Mouse (Mus musculus): ENCODE results near the gene Camta1. TPM values are rescaled to one million over a fixed set of nuclear protein-coding genes. Genes with fewer than 3 reads are reported as not detected.

The Camta1 gene
- polyA plus RNA-seq, 1 experiment = 7.7 TPM

- Histone ChIP-seq H3K27me3 (replicated peaks; ENCODE audit: control insufficient read depth, insufficient read depth, low read length) (no peaks in the 10 kb centered on the region), H3K27ac (ENCODE audit: insufficient read depth, low read depth, low read length) (no peak overlapping the region), H3K4me1 (ENCODE audit: control insufficient read depth, insufficient read depth, low read length) (no peaks in the 10 kb centered on the region), H3K36me3 (ENCODE audit: control insufficient read depth, insufficient read depth, low read length) (no peaks in the 10 kb centered on the region), H3K4me3 (ENCODE audit: insufficient read depth, low read depth, low read length) (no peak overlapping the region)
- 39% methylated on average over 20 of the region's 20 CpGs for WGBS
- DNase-seq = no peak
- TF ChIP-seq CTCF (conservative IDR thresholded peaks at IDR 0.05; ENCODE audit: insufficient read depth, insufficient read length, low read depth, low read length) (no peak), POLR2A (IDR thresholded peaks at IDR 0.05; ENCODE audit: low read depth, low read length) (no peak)
Measured at GRCm38 (mm10) chr4:151741249-151742137, 120.2 kb downstream of the Camta1 start.

DNA sequence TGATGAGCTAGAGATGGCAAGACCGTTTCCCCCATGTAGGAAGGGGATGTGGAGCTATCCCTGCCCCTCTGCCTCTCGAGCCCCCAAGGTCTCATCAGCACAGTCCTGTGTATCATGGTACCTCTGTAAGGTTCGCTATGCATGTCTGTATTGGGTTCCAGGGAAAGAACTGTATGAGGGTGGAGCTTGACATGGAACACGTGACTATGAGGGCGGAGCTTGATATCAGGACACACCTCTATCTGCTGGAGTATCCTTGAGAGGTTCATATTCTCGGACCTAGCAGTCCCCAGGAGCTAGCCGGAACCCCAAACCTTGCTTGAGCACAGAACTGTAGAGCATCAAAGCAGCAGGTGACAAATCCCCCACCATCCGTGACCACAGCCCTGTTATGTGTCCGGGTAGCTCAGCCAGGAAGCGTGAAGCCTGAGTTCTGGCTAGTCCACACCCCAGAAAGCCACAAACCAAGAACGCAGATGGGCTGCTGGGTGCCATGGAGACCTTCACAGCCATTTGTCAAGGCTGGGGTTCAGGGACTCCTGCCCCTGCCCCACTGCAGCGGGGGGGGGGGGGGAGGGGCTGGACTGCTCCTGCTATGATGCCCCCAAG is 122.2 kb downstream of the Camta1 start:
- 74% methylated on average over 12 of the region's 12 CpGs for WGBS
- DNase-seq = no peak

GRCm38 (mm10) chr4:151738875-151739274 is 122.8 kb downstream of the Camta1 start:
- no peak for DNase-seq
- Histone ChIP-seq H3K4me1 (ENCODE audit: control insufficient read depth, insufficient read depth, low read length) (no peaks in the 10 kb centered on the region), H3K27ac (ENCODE audit: insufficient read depth, low read depth, low read length) (no peak overlapping the region), H3K27me3 (replicated peaks; ENCODE audit: control insufficient read depth, insufficient read depth, low read length) (no peaks in the 10 kb centered on the region), H3K4me3 (ENCODE audit: insufficient read depth, low read depth, low read length) (no peak overlapping the region), H3K36me3 (ENCODE audit: control insufficient read depth, insufficient read depth, low read length) (no peaks in the 10 kb centered on the region)
- TF ChIP-seq CTCF (conservative IDR thresholded peaks at IDR 0.05; ENCODE audit: insufficient read depth, insufficient read length, low read depth, low read length) (no peak), POLR2A (IDR thresholded peaks at IDR 0.05; ENCODE audit: low read depth, low read length) (no peak)
- WGBS = 62% methylated on average over 11 of the region's 11 CpGs

More for the DNA sequence above, 122.2 kb downstream of the Camta1 start:
- H3K4me3 ChIP-seq (ENCODE audit: insufficient read depth, low read depth, low read length) = no peak overlapping the region
- H3K36me3 ChIP-seq (ENCODE audit: control insufficient read depth, insufficient read depth, low read length) = no peaks in the 10 kb centered on the region
- no peaks in the 10 kb centered on the region for H3K27me3 ChIP-seq (replicated peaks; ENCODE audit: control insufficient read depth, insufficient read depth, low read length)
- TF ChIP-seq POLR2A (IDR thresholded peaks at IDR 0.05; ENCODE audit: low read depth, low read length) (no peak), CTCF (conservative IDR thresholded peaks at IDR 0.05; ENCODE audit: insufficient read depth, insufficient read length, low read depth, low read length) (no peak)
- no peak overlapping the region for H3K27ac ChIP-seq (ENCODE audit: insufficient read depth, low read depth, low read length)
- no peaks in the 10 kb centered on the region for H3K4me1 ChIP-seq (ENCODE audit: control insufficient read depth, insufficient read depth, low read length)

GRCm38 (mm10) chr4:151738280-151738679 is 123.4 kb downstream of the Camta1 start:
- no peaks in the 10 kb centered on the region for H3K36me3 ChIP-seq (ENCODE audit: control insufficient read depth, insufficient read depth, low read length)
- no peak overlapping the region for H3K27ac ChIP-seq (ENCODE audit: insufficient read depth, low read depth, low read length)
- no peaks in the 10 kb centered on the region for H3K4me1 ChIP-seq (ENCODE audit: control insufficient read depth, insufficient read depth, low read length)
- TF ChIP-seq CTCF (conservative IDR thresholded peaks at IDR 0.05; ENCODE audit: insufficient read depth, insufficient read length, low read depth, low read length) (no peak), POLR2A (IDR thresholded peaks at IDR 0.05; ENCODE audit: low read depth, low read length) (no peak)
- no peaks in the 10 kb centered on the region for H3K27me3 ChIP-seq (replicated peaks; ENCODE audit: control insufficient read depth, insufficient read depth, low read length)
- 58% methylated on average over 5 of the region's 5 CpGs for WGBS
- H3K4me3 ChIP-seq (ENCODE audit: insufficient read depth, low read depth, low read length) = no peak overlapping the region
- DNase-seq = no peak

DNA sequence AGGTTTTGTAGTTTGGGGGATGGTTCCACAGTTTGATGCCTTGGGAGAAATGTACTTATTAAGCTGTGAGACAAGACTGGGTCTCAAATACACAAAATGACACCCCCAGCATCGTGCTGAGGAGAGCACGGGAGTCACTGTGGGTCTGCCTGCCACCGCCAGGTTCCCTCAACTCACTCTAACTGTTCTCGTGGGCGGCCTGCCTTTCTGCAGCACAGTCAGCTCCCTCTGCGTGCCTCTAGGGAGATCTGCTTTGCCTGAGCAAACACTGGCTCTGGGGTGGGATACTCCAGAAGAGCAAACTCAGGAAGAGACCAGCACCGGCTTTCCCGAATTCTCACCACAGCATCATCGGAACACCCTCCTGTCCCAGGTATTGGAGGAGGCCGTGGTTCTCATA is 129.0 kb downstream of the Camta1 start:
- H3K27me3 ChIP-seq (replicated peaks; ENCODE audit: control insufficient read depth, insufficient read depth, low read length) = no peaks in the 10 kb centered on the region
- no peak overlapping the region for H3K4me3 ChIP-seq (ENCODE audit: insufficient read depth, low read depth, low read length)
- TF ChIP-seq POLR2A (IDR thresholded peaks at IDR 0.05; ENCODE audit: low read depth, low read length) (no peak), CTCF (conservative IDR thresholded peaks at IDR 0.05; ENCODE audit: insufficient read depth, insufficient read length, low read depth, low read length) (no peak)
- WGBS = 49% methylated on average over 10 of the region's 10 CpGs
- H3K4me1 ChIP-seq (ENCODE audit: control insufficient read depth, insufficient read depth, low read length) = no peaks in the 10 kb centered on the region
- no peak for DNase-seq
- H3K27ac ChIP-seq (ENCODE audit: insufficient read depth, low read depth, low read length) = no peak overlapping the region
- H3K36me3 ChIP-seq (ENCODE audit: control insufficient read depth, insufficient read depth, low read length) = no peaks in the 10 kb centered on the region

- TF ChIP-seq POLR2A (IDR thresholded peaks at IDR 0.05; ENCODE audit: low read depth, low read length) (no peak), CTCF (conservative IDR thresholded peaks at IDR 0.05; ENCODE audit: insufficient read depth, insufficient read length, low read depth, low read length) (no peak)
- 67% methylated on average over 4 of the region's 4 CpGs for WGBS
- Histone ChIP-seq H3K27me3 (replicated peaks; ENCODE audit: control insufficient read depth, insufficient read depth, low read length) (no peaks in the 10 kb centered on the region), H3K4me3 (ENCODE audit: insufficient read depth, low read depth, low read length) (no peak overlapping the region), H3K4me1 (ENCODE audit: control insufficient read depth, insufficient read depth, low read length) (no peaks in the 10 kb centered on the region), H3K36me3 (ENCODE audit: control insufficient read depth, insufficient read depth, low read length) (no peaks in the 10 kb centered on the region), H3K27ac (ENCODE audit: insufficient read depth, low read depth, low read length) (no peak overlapping the region)
- no peak for DNase-seq
Measured at GRCm38 (mm10) chr4:151730037-151730759, 131.5 kb downstream of the Camta1 start.

DNA sequence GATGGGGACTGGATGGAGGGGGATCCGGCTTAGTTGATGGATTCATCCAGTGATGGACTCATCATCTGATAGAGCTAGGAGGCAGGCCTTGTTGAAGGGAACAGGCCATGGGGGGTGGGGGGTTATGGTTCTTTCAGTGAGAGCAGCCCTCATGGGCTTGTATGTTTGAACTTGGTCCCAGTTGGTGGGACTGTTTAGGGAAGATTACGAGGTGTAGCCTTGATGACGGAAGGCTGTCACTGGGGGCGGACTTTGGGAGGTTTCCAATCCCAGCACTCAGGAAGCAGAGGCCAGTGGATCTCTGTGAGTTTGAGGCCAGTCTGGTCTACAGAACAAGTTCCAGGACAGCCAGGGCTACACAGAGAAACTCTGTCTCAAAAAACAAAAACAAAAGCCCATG is 132.6 kb downstream of the Camta1 start:
- TF ChIP-seq CTCF (conservative IDR thresholded peaks at IDR 0.05; ENCODE audit: insufficient read depth, insufficient read length, low read depth, low read length) (no peak), POLR2A (IDR thresholded peaks at IDR 0.05; ENCODE audit: low read depth, low read length) (no peak)
- Histone ChIP-seq H3K36me3 (ENCODE audit: control insufficient read depth, insufficient read depth, low read length) (no peaks in the 10 kb centered on the region), H3K27me3 (replicated peaks; ENCODE audit: control insufficient read depth, insufficient read depth, low read length) (no peaks in the 10 kb centered on the region), H3K4me3 (ENCODE audit: insufficient read depth, low read depth, low read length) (no peak overlapping the region), H3K4me1 (ENCODE audit: control insufficient read depth, insufficient read depth, low read length) (no peaks in the 10 kb centered on the region), H3K27ac (ENCODE audit: insufficient read depth, low read depth, low read length) (no peak overlapping the region)
- DNase-seq = no peak
- WGBS = 93% methylated on average over 4 of the region's 4 CpGs
